Mouse (Mus musculus) lung, postnatal 0 days (tissue): Measurements from ENCODE around the gene Crnn.

Experiments
- CTCF ChIP-seq: IDR thresholded peaks from 2 replicates; pipeline ENCODE4 v1.5.1; 2016; ENCODE audit warnings: antibody characterized with exemption, mild to moderate bottlenecking
- EP300 ChIP-seq: IDR thresholded peaks from 2 replicates; pipeline ENCODE4 v1.6.1; 2016; ENCODE audit warnings: antibody characterized with exemption, mild to moderate bottlenecking, control low read depth

- TF ChIP-seq CTCF (no peak), EP300 (no peak)
Observed at GRCm38 (mm10) chr3:93162996-93163592, 18.5 kb downstream of the Crnn start.
